In genomic region chr17:89904701-89905100, GRCm38 (mm10) we compare ENCODE assay signal across 3 mouse cellular contexts.
A peak's percentile ranks its signal among the peaks of the same experiment; 100 is the strongest.
DNase-seq lines count a peak whose midpoint lies in the region.

No protein-coding gene starts in this region.

- DNase-seq in ES-CJ7 (ENCODE audit: low read depth, low spot score) (peak; percentile 37), R1 (ENCODE audit: low read depth, low spot score) (peak; percentile 90), ZHBTc4 (ENCODE audit: low read depth, low spot score) (peak; percentile 13)

Comparison
In these comparisons a context has a peak if more than half of its experiments do, and no peak if none do; other contexts are left out.
1. DNase-seq: peak in every context shown above with its lines; median percentile 90 in R1; 37 in ES-CJ7; 13 in ZHBTc4.